Mouse (Mus musculus): ENCODE data around the gene Tmem255b.

The Tmem255b gene

DNA sequence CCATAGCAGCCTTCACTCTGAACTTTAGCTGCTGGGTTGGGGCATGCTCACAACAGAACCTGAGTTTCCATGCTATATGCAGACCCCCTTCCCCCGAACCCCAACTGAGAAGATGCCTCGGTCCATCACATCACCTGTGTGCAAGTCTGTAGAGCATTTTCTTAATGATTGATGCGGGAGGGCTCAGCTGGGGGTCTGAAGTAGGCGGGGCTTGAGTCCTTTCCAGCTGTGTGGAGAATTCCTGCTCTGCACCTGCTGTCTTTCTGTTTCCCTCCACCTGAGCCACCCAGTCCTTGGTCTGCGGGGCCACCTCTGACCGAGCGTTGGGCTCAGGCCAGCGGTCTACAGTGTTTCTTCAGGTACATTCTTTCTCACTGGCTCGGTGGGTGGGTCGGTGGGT is at the start of gene Tmem255b:
Tmem255b (plus strand) TSS at position 301 of the 400 bp plus-strand sequence.
- no peak for DNase-seq

DNA sequence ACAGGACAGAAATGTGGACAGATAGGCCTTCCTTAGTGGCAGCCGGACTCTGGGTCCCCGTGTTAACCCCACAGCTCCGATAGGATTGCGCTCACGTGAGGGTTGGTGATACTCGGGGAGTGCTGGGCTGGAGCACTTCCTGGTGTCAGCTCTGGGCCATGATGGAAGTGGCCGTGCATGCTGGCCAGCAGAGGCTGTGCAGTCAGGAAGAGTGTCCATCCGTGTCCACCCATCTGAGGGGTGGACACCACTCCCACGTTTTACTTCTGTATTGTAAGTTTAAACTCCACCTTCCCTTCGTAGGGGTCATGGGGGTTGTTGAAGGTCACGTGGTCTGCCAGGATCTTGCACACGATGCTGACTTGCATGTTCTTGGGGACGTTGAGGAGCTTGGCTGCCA is 48.6 kb upstream of the Tmem255b start:
- DNase-seq = no peak

DNA sequence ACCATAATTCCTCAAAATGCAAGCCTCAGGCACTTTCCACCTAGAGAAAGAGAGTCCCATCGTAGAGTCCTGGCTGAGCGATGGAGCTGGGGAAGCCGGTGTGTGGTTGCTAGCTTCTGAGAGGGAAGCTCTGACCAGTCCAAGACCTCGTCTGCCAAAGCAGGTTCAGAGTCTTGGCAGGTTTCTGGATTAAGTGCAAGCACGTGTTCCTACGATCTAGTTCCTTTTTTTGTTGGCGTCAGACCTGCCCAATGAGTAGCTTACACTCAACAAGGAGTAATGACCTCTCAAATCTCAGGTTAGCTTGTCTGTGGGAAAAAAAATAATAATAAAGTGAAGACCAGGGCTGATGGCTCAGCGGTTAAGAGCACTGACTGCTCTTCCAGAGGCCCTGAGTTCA is 47.3 kb upstream of the Tmem255b start:
- no peak for DNase-seq

DNA sequence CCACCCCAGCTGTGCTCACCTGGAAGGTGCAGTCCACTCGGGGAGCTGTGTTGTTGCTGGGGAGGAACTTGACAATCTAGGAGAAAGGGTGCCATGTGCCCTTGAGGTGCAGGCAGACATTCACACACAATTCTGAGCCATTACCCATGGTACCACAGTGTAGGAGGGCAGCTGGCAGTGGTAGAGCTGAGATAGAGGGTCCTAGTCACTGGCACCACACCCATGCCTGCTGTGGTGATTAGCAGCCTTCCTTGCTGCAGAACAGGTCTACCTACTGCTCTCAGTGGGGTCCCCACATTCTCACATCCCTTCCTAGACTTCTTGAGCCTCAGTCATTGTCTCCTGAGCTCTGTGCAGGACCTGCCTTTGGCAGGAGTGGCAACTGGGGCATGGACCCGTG is 46.2 kb upstream of the Tmem255b start:
- DNase-seq = no peak

DNA sequence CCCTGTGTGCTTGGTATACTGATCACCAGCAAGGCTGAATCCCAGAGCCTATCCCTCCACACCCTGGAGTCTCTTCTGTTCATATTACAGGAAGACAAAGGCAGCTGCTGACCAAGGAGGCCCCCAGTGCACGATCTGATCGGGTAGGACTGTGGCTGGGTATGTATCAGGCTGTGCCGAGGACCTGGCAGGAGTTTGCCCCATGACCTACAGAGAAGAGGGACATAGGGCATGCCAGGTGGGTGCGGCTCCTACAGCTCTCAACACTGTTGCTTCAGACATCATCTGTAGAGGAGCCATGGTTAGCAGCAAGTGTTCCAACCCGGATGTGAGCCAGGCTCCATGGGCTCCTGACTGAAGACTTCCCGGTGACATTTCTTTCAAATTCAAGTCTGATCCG is 41.1 kb upstream of the Tmem255b start:
- DNase-seq = no peak

DNA sequence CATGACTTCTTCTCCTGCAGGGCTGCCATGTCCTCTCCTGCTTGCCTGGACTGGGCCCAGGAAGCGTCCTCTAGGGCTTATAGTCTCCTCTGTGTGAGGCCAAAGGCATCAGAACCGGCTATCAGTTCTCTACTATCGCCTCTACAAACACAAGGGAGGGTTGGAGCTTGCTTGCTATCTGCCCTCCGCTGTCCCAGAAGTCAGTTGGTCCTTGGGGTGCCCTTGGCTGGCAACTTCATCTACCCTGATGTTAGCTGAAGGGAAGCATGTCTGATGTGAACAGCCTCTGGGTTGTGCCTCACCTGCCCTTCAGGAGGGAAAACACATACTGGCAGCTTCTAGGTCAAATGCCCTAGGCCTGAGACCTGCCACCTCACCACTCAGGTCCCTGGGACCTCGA is 38.3 kb upstream of the Tmem255b start, which contains the start of gene Atp4b:
Atp4b (minus strand) TSS at position 101 of the 400 bp plus-strand sequence.
- no peak for DNase-seq

DNA sequence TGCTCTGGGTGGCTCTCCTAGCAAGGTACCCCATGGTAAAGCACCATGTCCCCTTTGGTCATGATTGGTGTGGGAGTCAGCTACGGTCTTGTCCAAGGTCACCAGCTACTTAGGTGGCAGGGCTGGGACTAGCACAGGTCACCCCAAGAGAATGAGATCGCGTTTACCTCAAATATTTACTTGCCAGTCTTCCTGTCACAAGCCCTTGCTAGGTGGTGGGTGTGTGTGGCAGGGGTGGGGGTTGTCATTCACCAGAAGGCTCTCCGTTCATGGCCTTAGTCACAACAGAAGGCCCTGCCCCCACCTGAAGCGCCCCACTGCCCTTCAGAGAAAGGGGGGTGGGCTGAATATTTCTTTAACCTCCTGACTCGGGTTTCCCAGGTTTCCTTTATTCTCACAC is 31.5 kb upstream of the Tmem255b start:
- DNase-seq = no peak

DNA sequence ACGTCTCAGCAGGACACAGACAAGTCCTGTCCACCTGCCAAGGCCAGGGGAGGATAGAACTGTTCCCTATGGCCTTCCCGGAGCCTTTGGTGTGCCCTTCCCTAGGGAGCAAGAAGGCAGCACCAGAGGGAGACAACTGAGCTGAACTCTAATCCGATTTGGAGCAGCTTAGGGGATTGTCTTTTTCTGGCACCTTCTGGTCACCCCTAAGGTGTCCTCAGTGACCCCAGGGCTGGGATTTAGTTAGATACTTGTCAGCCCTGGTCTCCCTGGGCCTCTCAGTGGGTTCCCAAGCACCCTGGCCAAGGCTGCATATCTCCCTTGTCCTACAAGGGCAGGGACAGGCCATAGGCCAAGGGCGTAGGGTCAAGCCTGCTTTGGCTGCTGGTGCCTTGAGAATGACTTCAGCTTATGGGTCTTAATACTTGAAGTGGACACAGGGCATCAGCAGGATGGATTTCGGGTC is 30.3 kb upstream of the Tmem255b start, which contains the start of gene Grk1:
Grk1 (plus strand) TSS at position 416 of the 466 bp plus-strand sequence.
- DNase-seq = no peak

DNA sequence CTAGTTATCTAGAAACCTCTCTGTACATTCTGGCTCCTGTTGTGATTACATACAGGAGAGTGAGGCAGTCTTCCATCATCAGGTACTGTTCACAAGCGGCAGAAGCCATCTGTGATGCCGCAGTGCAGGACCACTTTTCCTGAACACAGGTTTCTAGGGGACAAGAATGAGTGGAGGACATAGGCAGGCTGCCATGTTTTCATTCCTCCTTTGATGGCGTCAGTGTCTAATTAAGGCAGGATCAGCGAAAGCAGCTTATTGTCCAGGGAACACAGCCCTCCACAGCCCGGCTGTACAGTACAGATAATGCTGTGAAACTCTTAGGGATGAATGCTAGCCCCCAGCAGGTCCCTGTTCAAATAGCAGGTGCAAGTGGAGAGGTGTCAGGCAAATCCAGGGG is 29.0 kb upstream of the Tmem255b start:
- DNase-seq = no peak

DNA sequence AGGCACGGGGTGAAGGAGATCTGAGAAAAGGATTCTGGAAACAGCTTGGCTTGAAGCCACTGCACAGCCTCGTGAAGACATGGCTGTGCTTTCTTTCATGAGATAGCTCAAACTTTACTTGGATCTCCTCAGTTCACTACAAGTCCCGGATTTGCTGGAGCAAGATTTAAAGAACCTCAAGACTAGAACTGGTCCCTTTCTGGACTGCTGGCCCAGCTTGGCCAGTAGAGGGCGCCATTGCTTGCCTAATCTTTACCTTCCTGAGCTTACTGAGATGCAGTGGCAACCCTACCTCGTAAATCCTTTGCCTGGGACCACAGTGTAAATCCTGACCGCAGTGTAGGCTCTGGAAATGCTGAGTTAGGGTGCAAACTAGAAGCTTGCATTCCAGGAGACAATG is 23.4 kb upstream of the Tmem255b start:
- peak; percentile 21 to 39 for DNase-seq

DNA sequence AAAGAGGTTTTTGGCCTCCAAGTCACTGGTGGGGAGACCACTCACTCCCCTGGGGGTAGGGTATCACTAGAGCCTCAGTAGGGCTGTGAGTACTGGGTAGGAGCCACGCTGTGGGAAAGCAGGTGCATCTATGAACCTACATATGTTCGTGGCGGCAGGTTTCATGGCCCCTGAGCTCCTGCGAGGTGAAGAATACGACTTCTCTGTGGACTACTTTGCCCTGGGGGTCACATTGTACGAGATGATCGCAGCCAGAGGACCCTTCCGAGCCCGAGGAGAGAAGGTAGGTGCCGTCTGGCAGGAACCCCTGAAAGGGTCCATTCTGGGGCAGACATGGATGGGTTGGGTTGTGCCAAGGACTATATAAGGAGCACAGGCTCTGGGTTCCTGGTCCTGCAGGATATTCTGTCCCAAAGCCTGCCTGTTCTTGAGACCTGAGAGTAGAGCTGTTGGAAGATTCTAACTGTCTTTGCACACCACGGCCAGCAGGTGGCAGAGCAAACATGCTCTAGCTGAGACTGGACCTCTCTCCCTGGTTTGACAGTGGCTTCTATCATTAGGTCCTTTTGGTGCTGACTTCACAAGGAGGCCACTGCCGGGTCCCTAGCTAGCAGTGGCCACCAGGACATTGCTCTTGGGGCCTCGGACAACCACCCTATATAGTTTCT is 22.0 kb upstream of the Tmem255b start:
- DNase-seq = no peak

DNA sequence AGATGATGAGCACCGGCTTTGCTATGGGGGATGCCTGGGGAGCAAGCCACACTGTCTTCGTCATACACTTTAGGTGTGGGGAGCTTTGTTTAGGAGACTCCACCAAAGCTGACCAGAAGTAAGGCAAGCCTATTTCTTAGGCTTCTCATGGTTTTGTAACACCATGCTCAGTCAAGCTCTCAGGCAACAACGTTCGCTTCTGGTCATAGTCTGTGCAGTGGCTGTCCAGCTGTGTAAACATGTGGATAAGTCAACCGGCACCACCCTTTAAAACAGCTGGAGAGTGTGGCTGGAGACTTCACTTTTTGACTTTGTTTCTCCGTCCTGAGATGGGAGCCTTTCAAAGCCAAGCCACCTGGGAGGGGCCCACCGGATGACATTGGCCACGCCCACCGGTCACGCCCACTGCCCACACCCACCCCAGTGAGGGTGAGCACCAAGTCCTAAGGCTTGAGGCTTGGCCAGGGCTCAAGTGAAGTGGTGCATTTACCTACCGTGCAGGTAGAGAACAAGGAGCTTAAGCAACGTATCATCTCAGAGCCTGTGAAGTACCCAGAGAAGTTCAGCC is 21.1 kb upstream of the Tmem255b start:
- DNase-seq = peak in 1 of 2 experiments; percentile 14

DNA sequence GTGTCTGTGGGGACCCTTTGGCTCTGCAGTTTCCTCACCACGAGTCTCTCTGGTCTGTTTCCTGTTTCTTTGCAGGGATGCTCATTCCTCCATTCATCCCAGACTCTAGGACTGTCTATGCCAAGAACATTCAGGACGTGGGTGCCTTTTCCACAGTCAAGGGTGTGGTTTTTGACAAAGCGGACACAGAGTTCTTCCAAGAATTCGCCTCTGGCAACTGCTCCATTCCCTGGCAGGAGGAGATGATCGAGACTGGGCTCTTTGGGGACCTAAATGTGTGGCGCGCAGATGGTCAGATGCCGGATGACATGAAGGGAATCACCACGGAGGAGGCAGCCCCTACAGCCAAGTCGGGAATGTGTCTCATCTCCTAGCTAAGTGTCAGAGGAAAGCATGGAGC is 19.1 kb upstream of the Tmem255b start:
- no peak for DNase-seq

DNA sequence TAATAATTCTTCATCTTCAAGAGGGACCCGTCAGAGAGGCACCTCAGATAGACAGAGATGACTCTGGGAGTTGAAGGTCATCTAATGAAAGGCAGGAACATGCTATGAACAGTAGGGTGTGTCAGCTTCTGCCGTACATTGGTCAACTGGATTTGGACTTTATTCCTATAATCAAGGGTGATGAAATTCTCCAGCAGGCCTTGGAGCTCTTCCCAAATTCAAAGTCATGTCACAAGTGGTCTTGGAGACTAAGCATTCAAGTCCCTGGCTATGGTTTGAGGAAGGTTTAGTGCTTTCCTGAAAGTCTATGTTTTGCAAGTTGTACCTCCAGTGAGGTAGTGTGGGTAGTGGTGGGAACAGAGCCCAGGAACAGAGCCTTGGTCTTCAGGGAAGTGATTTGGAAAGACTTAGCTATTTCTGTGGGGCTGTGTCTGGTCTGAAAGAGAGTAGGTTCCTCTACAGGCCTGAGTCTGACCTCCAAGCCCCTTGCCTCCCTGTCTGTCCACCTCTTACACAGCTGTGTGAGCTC is 15.8 kb upstream of the Tmem255b start:
- DNase-seq = no peak

DNA sequence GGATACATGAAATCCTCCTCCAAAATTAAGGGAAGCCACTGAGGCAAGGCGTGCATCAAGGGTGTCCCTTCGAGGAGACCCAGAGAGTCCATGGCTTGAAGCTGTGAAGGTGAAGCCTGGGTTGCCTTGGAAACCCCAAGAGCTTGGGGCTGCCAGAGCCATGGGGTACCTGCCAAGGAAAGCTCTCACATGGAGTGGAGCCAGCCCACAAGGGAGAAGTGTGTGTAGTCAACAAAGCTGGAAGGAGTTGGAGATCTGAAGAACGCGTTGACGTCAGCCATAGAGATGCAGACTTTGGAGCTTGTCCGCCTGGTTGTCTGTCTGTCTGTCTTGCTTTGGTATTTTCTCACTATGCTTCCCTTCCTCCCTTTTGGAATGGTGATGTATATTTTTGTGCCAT is 14.0 kb upstream of the Tmem255b start:
- DNase-seq = no peak

DNA sequence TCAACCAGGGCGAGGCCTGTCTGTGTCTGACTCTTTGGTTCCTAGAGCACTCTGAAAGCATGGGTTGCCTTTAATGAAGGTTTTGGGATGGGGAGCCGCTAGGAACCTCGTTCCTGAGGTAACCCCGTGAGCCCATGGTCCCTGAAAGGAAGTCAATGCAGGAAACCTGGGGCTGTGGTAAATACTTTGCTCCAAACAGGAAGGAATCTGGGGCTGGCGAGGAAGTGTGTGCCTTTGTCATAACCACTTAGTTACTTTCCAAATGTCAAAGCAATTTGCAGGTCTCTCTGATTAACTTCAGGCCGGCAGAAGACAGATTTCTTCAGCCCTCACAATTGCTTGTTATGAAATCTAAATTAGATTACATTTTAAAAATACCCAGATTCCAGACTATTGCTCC is 7.6 kb upstream of the Tmem255b start:
- DNase-seq = no peak

DNA sequence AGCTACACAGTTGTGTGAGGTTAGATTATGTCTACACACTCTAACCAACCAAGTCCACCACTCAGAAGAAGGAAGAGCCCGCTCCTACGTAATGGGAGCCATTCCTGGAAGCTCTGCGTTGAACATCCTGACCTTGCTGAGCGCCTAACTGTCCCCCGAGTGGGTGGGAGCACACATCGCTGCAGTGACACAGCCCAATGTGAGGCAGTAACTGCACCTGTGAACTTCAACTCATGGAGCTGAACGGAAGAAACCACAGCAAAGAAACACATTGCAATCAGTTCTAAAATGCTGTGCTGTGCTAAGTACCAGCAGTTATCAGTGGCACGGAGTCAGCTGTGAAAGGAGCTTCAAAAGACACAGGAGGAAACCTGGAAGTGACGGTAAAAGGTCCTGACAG is 6.8 kb upstream of the Tmem255b start:
- DNase-seq = peak; percentile 62 to 77

DNA sequence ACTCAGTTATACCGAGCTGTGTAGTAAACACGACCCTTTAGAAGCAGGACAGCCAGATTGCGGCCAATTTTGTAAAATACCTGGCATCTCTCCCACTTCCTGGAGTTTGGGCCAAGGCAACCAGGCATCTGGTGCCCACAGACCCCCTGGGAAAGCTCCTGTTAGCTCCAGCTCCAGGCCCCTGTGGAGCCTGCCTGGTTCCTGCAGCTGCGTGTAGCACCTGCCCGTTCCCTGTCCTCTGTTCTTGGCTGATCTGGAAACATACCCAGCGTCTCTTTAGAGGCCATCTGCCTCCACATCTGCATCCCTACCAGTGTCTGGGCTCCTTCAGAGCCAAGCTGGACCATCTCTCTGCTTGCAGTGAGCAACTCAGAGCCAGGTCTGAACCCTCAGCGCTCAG is 4.6 kb upstream of the Tmem255b start:
- DNase-seq = no peak

DNA sequence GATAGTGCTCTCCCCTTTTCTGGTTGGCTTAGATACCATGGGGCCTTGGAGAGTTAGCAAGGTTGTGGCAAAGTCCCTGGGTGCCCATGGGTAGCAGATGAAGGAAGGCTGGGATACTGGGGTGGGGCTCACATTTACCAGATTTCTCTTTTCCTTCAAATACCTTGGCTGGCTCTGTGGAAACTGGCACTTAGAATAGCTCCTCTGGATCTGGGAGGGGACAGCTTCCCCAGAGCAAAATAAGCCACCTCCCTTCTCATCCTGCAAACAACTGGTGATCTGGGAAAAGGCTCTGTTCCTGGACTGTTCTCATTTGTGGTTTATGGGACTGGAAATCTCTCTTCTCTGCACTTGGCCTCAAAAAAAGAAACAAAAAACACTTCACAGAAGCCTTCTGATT is 4.1 kb upstream of the Tmem255b start:
- DNase-seq = no peak

DNA sequence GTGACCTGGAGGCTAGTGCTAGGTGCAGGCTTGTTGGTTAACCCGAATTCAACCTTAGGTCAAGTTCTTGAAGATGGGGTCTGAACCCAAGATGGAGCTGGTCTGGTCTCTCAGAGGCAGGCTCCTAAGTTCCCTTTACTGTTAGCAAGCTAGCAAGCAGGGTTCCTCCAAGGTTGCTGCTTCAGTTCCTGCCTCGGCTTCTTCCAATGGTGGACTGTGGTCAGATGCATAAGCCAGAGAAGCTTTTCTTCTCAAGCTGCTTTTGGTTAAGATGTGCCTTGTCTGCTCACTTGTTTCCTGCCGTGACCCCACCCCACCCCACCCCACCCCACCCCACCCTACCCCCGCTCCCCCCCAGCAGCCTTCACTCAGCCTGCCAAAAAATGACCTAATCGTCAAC is 1.9 kb upstream of the Tmem255b start:
- DNase-seq = no peak

DNA sequence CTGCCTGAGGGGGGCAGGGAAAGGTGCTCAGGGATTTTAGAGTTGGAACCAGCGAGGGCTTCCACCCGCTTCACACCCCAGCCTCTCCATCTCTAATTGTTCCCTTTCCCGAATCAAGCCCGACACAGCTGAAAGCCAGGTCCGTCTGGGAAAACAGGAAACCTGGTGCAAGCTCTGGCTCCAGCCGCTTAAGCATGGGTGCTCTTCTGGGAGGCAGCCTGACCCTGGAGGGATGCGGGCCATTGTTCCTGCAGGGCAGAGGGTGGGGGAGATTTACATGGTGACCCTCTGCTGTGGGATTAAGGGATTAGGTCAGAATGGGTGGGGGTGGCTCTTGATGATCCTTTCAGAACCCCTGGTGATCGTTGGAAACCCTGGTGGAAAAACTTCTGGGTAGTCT is 1.1 kb downstream of the Tmem255b start:
- DNase-seq = no peak

DNA sequence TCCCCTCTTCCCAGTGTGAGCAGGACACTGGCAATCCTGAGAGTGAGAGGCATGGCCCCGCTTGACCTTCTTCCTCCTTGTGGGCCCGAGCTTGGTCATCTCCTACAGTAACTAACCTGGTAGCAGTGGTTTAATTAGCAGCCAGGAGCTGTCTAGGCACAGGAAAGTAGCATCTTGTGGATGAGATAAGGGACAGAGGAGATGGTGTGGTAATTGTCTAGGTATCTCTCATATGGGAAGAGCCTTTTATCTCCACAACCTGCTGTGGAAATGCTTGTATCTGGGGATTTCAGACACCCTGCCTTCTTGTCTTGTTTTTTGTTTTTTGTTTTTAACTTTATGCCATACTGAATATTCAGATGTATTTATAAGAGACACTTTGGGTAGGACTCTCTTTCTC is 2.5 kb downstream of the Tmem255b start:
- no peak for DNase-seq

DNA sequence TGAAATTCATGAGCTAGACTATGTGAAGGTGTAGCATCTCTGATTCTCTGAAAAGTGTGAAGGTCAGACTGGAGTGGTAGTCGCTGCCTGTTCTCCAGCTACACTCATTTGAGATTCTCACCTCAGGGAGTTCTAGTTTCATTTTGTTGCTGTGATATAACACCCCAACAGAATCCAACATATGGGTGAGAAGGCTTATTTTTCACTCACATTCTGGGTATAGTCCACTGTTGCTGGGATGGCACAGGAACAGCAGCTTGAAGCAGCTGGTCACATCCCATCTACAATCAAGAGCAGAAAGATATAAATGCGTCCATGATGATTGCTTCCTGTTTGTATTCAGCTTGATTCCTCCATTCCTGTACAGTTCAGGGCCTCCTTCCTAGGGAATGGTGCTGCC is 7.2 kb downstream of the Tmem255b start:
- no peak for DNase-seq

DNA sequence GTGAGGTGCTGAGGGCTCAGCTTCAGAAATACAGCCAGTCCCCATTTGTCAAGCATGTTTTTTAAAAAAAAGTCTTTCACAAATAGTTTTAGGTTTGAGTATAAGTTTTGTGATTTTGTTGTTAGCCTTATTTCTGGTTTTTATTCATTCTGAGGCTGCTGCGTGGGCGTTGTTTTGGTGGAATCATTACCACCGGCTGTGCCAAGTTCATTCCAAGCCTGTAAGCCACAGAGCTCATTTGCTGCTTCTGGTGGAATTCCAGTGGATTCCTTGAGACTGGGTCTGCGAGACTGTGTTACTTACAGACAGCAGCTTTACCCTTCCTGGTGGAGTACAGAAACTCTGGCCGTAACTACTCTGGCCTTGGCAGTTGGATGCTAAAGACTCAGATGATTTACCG is 11.5 kb downstream of the Tmem255b start:
- DNase-seq = no peak

DNA sequence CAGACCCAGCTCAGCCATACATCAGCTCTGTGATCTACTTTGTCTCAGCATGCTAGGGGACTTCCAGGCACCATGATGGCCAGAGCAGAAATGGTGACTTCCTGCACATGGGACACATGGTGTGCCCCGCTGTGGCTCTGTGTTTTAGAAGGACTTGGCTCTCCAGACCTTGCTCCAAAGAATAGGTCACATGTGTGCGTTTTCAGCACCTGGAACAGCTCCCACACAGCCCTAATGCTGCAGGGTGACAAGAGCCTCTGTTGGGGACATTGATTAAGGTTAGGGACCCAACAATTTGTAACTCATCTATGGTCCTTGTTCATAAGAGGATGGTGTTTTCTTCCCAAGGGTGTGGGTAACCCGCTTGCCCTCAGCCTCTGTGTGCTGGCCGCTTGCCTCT is 13.2 kb downstream of the Tmem255b start:
- no peak for DNase-seq
